Mouse (Mus musculus): ENCODE results near the gene 4930595D18Rik. TPM values are rescaled to one million over a fixed set of nuclear protein-coding genes. Genes with fewer than 3 reads are reported as not detected.

The 4930595D18Rik gene
- not detected in 2 replicates for polyA plus RNA-seq (2012; rRNA removed)

DNA sequence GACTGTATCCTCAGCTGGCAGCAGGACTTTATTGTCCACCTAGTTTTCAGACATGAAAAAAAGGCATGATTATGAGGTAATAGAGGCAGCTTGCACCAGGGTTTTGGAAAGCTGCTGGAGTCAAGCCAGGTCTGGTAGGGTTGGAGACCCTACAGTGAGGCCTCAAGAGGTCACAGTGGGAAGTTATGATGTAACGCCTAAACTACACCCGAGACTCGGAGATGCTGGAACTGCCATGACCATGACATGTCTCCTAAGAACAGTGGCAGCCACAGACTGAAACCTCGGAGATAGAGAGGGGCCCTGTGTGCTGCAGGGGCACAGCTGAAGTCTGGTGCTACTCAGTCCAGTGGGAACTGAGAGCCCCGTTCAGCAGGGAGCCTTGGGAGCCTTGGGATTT is at the start of gene 4930595D18Rik:
4930595D18Rik (minus strand) TSS at position 16 of the 400 bp plus-strand sequence.

DNA sequence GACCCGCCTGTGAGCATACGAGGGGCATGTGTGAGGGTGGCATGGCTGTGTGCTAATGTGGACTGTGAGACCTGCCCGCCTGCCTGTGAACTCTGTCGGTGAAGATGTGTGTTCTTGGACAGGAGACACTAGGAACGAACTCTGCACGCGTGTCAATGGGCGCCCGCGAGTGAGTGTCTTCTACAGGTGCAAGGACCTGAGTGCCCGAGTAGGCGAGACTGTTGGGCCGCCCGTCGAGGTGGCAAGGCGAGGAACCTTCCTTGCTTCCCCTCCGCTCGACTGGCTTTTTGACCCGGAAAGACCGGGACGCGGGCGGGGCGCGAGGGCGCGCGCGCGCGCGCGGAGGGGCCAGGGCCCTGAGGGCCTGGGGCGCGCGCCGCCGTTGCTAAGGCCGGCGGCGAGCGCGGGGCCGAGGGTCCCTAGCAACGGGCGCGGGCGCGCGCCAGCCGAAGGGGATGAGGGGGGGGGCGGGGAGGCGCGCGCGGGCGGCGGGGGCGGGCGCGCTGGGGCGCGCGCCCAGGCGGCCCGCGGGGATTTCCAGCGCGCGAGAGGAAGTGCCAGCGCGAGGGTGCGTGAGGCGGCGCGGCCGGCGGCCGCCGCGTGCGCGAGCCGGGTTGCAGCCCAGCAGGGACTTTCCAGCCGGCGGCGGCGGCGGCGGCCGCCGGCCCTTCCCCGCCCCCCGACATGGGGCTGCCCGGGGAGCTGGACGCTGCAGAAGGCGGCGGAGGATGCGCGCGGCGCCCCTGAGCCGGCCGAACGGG is 18.3 kb downstream of the 4930595D18Rik start, which contains the start of gene Traf3:
Traf3 (plus strand) TSS at position 540 of the 761 bp plus-strand sequence.

Other genes with a start within 250 kb of the 4930595D18Rik start
- 53.1 and 58.5 TPM in 2 replicates for gene Ankrd9, start 205.5 kb downstream of the 4930595D18Rik start, polyA plus RNA-seq (2012; rRNA removed)
- gene Rcor1, start 145.1 kb downstream of the 4930595D18Rik start, polyA plus RNA-seq (2012; rRNA removed): 6.5 and 7.8 TPM in 2 replicates
- gene Traf3, start 18.1 kb downstream of the 4930595D18Rik start, polyA plus RNA-seq (2012; rRNA removed): 22.4 and 23.1 TPM in 2 replicates
- gene Amn, start 86.6 kb upstream of the 4930595D18Rik start, polyA plus RNA-seq (2012; rRNA removed): 2.4 and 3.2 TPM in 2 replicates
- gene Cdc42bpb, start 193.2 kb upstream of the 4930595D18Rik start, polyA plus RNA-seq (2012; rRNA removed): 408 and 436 TPM in 2 replicates
- gene Lbhd2, start 222.3 kb upstream of the 4930595D18Rik start, polyA plus RNA-seq (2012; rRNA removed): 0.73 and 0.99 TPM in 2 replicates
- gene Exoc3l4, start 232.5 kb upstream of the 4930595D18Rik start, polyA plus RNA-seq (2012; rRNA removed): 38.1 and 39.5 TPM in 2 replicates

All from ovary, adult 2 months (tissue).